Mouse (Mus musculus): ENCODE results near the gene Mphosph9.
A peak's percentile ranks its signal among the peaks of the same experiment; 100 is the strongest.

The Mphosph9 gene

GRCm38 (mm10) chr5:124214516-124215145 is 113.1 kb downstream of the Mphosph9 start:
- peak; percentile 81 for DNase-seq (ENCODE audit: low read depth)

GRCm38 (mm10) chr5:124213588-124214469 is 113.9 kb downstream of the Mphosph9 start:
- DNase-seq (ENCODE audit: low read depth): peak; percentile 71

GRCm38 (mm10) chr5:124211669-124212068 is 116.1 kb downstream of the Mphosph9 start:
- no peak for DNase-seq (ENCODE audit: low read depth)

- no peak for DNase-seq (ENCODE audit: low read depth)
These were observed 116.5 kb downstream of the Mphosph9 start for GRCm38 (mm10) chr5:124211234-124211633.

- DNase-seq (ENCODE audit: low read depth): peak; percentile 70
These were observed 117.3 kb downstream of the Mphosph9 start for GRCm38 (mm10) chr5:124210281-124211016.

- DNase-seq (ENCODE audit: low read depth): no peak
These were observed 117.9 kb downstream of the Mphosph9 start for GRCm38 (mm10) chr5:124209850-124210249.

GRCm38 (mm10) chr5:124208030-124208429 is 119.7 kb downstream of the Mphosph9 start:
- no peak for DNase-seq (ENCODE audit: low read depth)

- no peak for DNase-seq (ENCODE audit: low read depth)
These were observed 121.2 kb downstream of the Mphosph9 start for GRCm38 (mm10) chr5:124206481-124207038.

- DNase-seq (ENCODE audit: low read depth): no peak
These were observed 121.9 kb downstream of the Mphosph9 start for GRCm38 (mm10) chr5:124205809-124206380.

GRCm38 (mm10) chr5:124205211-124205610 is 122.6 kb downstream of the Mphosph9 start:
- DNase-seq (ENCODE audit: low read depth): no peak

- DNase-seq (ENCODE audit: low read depth): no peak
These were observed 123.5 kb downstream of the Mphosph9 start for GRCm38 (mm10) chr5:124204127-124204794.

GRCm38 (mm10) chr5:124203251-124203650 is 124.5 kb downstream of the Mphosph9 start:
- DNase-seq (ENCODE audit: low read depth): no peak

GRCm38 (mm10) chr5:124202071-124202470 is 125.7 kb downstream of the Mphosph9 start:
- DNase-seq (ENCODE audit: low read depth): no peak

- DNase-seq (ENCODE audit: low read depth): no peak
These were observed 126.2 kb downstream of the Mphosph9 start for GRCm38 (mm10) chr5:124201564-124201963.

All from naive thymus-derived CD4-positive, alpha-beta T cell, adult 2 months (primary cell).